Mouse (Mus musculus) myocyte (in vitro differentiated cells): ENCODE results near the gene Cd84.

Experiments used
- E2F4 ChIP-seq: IDR thresholded peaks from one replicate; pipeline ENCODE4 v1.6.1; 2011; ENCODE audit warnings: mild to moderate bottlenecking, control low read depth, moderate library complexity; ENCODE audit not compliant: insufficient read depth
- MYOD1 ChIP-seq, 3 experiments: IDR thresholded peaks; one replicate each; pipeline ENCODE4 v1.6.1; 2011; ENCODE audit warnings: control low read depth in 2 of 3, low read depth in 2 of 3, mild to moderate bottlenecking in 2 of 3, moderate library complexity in 1 of 3; ENCODE audit not compliant: insufficient read length in 2 of 3, control insufficient read depth in 1 of 3
- POLR2A ChIP-seq: IDR thresholded peaks from one replicate; pipeline ENCODE4 v1.6.1; 2011; ENCODE audit warnings: low read depth, mild to moderate bottlenecking, control low read depth, moderate library complexity; ENCODE audit not compliant: insufficient read length
- USF1 ChIP-seq: IDR thresholded peaks from one replicate; pipeline ENCODE4 v1.6.1; 2011; ENCODE audit warnings: low read depth, mild to moderate bottlenecking, control low read depth, moderate library complexity

DNA sequence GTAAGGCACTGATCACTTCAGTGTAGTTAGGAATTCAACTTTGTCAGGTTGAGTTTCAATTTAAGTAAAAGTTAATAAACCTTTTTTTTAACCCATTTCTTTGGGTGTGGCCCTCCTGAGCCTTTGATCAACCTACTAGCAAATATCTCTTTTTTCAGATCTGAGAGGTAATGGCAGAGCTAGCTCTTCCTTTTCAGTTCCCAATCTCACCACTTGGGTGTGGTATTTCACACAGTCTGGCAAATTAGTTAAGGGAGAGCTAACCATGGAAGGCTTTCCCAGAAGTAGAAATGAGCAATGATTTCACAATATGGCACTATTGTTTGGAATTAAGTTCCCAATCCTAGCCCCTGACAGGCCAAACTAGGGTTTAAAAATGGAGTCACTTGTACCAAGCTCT, 13.3 kb upstream of the Cd84 start:
- TF ChIP-seq POLR2A (no peak), MYOD1 (IDR thresholded peaks at IDR 0.05; ENCODE audit: control insufficient read depth in 1 of 3, insufficient read length in 2 of 3, low read depth in 2 of 3) (no peak), USF1 (no peak), E2F4 (no peak)
